Mouse (Mus musculus): ENCODE measurements around the gene Cbfa2t3.

- no peak for TF ChIP-seq POLR2A (IDR thresholded peaks at IDR 0.05; ENCODE audit: low read depth, low read length)
- no peak for TF ChIP-seq CTCF (IDR thresholded peaks at IDR 0.05; ENCODE audit: borderline replicate concordance, insufficient read depth, low read length)
Measured at GRCm38 (mm10) chr8:122679325-122679920, 19.5 kb downstream of the Cbfa2t3 start.
